Mouse (Mus musculus) c-Kit-negative CD71-positive TER-119-positive erythroid progenitor cells, embryonic 14.5 days (primary cell): Measurements from ENCODE around the gene Cdh16.
"Not testable (repeated sequence)": the region's sequence is repeated elsewhere in the genome, so short reads cannot be mapped to it uniquely, and the experiment has no call there.

Experiments used
- DNase-seq: peaks from one replicate; pipeline ENCODE4 v3.0.0-alpha.2; 2013; ENCODE audit warnings: low read depth, low spot score

Cdh16 gene

DNA sequence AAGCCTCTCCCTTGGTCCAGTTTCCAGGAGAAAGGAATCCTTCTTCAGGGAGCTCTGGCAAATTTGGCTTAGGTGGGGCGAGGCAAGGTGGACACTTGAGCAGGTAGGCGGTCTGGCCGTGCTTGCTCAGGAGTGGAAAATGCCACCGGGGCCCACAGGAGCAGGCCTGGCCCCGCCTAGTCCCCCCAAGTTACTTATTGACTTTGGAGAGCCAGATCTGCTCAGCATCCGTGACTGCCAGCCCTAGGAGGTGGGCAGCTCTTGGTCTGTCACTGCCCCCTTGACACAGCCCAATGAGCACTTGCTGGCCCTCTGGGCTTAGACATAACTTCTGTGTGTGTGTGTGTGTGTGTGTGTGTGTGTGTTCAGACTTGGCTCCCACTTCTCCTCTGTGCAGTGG is at the start of gene Cdh16:
Gene Cdh16 (minus strand): TSS at position 236 of the 400 bp plus-strand sequence.
- no peak for DNase-seq

DNA sequence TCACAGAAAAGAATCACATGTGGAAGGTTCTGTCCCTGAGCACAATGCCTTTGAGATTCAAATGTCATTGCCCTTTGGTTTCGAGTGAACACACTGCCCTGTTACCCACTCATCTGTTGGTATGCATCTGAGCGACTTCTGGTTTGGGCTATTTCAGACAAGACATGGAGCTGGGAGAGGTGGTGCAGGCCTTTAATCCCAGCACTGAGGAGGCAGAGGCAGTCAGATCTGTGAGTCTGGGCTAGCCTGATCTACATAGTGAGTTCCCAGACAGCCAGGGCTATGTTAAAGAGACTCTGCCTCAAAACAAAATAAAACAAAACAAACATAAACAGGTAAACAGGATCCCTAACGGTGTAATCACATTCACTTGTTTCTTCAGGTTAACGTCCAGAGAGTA is 31.4 kb upstream of the Cdh16 start:
- no peak for DNase-seq

DNA sequence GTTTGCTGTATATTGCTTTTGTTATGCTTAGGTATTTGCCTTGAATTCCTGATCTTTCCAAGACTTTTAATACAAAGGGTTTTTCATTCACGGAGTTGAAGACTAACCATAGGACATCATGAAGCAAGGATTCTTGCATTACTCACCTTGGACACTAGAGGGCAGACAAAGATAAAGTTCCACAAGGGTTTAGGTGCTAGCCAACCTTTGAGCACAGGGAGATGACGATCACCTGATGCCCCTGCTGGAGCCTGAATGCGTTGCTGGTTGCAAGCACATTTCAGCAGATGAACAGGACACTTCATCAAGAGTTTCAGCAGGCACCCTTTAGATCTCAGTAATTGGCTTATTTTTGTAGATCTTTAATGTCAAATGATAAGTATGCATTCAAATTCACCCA is 30.8 kb upstream of the Cdh16 start:
- DNase-seq: peak; percentile 56

DNA sequence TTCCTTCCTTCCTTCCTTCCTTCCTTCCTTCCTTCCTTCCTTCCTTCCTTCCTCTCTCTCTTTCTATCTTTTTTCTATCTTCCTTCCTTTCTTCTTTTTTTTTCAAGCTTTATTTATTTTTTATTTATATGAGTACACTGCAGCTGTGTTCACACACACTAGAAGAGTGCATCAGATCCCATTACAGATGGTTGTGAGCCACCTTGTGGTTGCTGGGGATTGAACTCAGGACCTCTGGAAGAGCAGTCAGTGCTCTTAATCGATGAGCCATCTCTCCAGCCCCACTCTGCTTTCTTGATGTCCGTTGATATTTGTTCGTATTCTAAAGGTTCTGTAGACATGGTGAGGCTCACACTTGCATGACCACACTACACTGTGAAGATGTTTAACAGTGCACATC is 20.0 kb upstream of the Cdh16 start:
- DNase-seq: not testable (repeated sequence)

DNA sequence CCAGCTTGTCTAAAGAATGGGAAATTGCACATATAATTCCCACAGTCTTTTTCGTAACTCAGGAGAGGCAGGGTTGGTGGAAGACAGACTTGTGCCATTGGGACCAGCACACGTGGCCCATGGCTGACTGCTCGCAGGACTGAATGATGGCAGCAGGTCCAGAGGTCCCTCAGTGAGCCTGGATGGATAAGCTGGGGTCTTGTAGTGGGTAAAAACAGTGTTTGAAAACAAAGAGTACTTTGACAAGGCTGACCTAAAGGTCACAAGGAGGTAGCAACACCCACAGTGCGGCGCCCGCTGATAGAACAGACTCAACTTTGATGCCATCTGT is 18.1 kb upstream of the Cdh16 start:
- no peak for DNase-seq

DNA sequence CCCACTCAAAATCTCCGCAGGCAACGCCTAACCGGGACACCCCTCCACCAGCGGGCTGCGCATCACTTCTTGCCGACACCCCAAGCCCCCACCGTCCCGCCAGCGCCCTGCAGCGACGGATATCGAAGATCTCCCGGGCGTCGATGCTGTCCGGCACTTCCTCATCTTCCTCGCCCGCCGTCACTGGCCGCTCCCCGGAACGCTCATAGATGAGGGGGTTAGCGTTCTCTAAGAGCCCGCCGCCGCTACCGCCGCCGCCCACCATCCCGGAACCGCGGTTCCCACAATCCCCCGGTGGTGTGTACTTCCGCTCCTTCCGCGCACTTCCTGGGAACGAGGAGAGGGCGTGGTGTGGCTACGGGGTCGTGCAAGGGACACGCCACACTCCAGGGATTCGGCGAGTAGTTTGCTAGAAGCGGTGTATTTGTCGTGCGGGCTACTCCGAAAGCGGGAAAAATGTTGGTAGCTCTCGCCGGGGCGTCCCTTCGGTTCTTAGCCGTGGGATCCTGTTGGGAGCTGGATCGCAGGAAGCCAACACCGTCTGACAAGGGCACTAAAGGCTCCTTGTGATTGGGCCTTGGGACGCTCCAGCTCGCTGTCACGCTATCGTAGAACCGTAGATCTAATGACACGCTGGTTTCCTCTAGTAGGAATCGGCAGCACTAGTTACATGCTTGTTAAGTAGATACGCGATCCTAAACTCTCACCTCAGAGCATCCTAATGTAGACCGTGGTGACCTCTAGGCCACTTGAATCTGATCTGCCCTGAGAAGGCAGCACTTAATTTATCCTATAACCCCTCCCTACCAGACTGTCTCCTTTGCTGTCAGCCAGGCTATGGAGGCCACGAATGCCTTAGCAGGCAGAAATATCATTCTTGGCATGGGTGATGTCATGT is 17.5 kb upstream of the Cdh16 start, which contains the start of gene Ciao2b:
Gene Ciao2b (minus strand): TSS at position 540 of the 898 bp plus-strand sequence.
- peak; percentile 65 for DNase-seq

DNA sequence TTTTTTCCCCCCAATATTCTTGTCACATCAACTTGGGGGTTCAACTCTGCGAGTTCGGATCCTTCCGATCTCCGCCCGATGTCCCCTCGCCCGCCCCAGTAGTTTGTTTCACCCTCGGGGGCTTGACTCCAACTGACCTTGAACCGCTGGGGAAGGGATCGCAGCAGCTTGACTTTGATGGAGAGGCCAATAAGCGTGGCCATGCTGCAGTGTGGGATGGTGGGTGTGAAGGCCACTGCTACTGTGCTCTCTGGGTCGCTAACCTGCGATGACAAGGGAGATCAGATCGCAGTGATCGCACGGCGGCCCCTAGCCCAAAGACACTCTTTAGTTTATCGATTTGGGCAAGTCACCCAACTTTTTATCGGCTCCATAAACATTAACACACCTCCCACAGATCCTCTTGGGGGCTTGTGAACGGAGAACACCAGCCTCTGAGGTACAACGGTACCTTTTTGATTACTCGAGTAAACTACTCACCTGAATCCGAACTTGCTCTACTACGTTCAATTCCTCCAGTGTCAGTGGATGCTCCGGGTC is 16.7 kb upstream of the Cdh16 start:
- no peak for DNase-seq

DNA sequence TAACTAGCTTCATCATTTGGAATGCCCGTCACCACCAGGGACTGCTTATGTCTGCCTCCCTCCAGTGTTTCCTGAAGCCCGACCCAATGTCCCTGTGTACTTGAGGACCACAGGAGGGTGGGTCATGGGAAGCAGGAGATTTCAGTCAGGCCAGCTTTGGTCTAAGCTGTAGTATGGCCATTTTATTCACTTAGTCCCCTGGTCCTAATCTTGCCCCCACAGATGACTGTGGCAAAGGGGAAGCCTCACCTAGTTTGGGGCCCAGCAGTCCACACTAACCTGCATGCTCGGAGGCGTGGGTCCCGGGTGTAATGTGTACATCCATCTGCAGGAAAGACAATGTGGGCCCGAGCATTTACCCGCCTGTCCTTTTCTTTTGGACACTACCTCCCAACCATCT is 16.0 kb upstream of the Cdh16 start:
- no peak for DNase-seq

DNA sequence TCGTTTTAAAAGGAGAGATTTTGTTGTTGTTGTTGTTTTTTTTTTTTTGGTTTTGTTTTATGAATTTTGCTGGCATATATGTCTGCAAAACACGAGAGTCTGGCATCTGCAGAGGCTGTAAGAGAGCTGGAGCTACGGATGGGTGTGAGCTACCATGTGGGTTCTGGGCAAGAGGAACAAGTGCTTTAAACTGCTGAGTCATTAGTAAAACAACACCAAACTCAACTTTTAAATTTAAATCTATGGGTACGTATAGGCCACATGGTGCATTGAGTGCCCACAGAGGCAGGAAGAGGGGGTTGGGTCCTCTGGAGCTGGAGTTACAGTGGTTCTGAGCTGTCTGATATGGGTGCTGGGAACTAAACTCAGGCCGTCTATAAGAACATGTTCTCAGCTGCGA is 13.8 kb upstream of the Cdh16 start:
- no peak for DNase-seq

DNA sequence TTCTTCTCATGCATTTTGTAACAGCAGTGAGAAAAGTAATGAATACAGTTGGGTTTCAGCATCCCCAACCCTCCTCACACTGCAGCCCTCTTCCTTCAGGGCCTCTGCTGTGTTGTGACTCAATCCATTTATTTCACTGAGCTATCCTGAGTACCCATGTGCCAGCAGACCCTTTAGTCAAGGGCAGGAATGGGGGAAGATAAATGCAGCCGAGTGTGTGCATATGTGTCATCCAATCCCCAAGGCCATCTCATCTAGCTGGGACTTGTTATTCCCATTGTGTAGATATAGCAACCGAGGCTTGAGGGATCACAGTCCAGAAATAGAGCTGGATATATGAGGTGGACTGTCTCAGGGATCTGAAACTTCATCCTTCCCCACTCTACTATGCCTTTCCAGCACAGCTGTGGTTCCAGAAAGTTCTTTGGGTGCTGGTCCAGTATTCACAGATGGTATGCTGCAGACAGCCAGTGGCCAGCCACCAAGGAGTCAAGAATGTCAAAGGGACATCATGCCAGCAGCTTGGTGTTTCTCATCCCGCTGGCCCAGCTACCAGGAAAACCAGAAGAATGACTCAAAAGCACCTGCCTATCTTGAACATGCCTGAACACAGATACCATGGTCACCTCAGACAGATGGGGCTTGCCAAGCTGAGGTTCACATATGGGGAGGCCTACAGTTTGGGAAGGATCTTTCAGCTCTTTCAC is 11.0 kb upstream of the Cdh16 start:
- no peak for DNase-seq

DNA sequence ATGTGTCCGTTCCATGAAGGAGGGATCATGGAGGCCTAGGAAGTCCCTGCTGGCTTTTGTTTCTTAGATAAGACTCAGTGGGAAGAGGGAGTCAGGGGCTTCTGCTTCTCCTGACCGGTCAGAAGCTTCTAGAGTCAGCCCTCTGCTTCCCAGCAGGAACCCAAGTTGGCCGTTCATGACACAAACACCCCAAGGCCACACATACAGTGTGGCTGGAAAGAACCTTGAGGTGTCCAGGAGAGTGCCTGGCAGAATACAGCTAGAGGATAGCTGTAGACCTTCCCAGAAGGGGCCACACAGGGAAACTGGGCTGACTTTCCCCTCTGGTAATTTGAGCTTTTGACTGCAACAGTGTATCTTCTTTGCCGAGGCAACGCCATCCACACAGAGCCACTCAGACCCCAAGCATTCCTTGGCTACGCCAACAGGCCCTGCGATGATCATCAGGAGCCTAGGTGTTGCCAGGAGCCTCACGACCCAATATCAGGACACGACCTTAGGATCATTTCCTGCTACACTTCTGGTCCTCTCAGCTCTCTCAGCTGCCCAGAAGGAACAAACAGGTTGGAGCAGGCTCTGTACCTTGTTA is 9.1 kb upstream of the Cdh16 start:
- no peak for DNase-seq

DNA sequence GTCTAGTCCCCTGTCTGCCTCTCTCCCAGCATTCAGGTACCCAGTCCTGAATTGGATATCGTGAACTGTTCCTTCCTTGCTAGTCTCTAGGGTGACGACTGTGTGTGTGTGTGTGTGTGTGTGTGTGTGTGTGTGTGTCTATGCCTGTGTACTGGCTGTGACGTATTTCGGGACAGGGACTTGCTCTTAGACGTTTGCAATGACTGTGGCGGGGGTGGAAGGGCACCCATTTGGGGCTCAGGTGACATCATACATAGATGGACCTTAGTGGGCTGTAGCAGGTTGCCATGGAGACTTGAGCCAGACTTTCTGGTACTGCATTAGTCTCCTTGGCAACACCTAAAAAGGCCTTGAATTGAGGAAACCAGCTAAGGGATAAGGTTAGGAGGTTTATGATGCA is 8.3 kb upstream of the Cdh16 start:
- no peak for DNase-seq

DNA sequence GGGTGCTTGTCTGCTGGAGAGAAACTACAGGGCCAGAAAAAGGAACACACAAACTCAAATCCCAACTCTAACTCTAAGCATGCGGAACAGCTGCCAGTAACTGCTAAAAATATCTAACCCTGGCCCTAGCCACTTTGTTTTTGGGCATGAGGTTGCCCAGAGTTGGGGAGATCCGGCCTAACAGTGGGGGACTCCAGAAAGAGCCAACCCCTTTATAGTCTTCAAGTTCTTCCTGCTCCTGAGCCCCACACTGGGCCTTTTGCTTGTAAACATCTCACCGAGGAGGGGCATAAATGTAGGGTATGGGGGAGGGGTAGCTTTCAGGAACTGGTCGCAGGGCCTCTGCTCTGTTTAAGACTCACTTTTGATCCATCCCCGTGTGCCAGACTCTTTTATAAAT is 7.8 kb upstream of the Cdh16 start:
- DNase-seq: no peak

DNA sequence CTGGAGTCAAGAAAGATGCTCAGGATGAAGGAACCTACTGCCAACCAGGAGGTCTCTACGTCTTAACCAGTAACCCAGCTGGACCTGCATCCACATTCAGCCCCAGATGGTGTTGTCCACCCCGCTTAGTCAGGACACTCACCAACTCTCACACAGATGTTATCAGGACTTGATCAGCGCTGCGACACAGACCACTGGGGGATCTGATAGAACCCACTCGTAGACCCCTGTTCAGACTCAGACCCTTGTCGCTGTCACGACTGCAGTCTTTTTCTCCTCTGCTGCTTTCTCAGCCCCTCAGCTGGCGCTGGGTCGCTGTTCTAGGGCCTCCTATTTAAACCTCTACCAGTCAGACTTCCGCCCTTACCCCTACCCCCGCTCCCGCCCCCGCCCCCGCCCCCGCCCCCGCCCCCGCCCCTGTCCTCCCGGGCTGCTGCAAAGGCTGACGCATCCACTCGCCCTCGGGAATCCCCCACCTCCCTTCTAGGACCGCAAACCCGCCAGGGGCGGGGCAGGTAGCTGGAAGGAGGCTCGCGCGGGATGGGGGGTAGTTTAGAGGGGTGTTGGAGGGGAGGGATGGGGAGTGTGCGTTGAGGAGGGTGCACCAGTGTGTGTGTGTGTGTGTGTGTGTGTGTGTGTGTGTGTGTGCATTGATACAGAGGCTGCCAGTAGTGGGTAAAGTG is 6.9 kb upstream of the Cdh16 start, which contains the start of gene Rrad:
Gene Rrad (minus strand): TSS at position 347 of the 683 bp plus-strand sequence.
- no peak for DNase-seq

DNA sequence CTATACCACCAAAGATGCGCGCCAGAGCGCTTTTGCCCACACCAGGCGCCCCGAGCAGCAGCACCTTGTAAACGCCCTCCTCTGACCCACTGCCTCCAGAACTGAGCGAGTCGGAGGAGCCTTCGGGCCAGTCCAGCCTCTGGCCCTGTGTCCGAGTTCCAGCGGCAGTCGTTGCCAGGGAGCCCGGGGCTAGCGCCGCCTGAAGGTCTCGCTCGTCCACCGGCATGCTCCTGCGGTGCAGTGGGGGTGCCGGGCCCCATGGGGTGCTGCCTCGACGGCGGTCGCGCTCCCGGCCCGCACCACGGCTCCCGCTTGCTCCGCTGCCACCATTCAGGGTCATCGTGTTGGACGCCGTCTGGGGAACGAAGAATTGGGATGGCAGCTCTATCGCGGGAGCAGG is 6.4 kb upstream of the Cdh16 start:
- no peak for DNase-seq

DNA sequence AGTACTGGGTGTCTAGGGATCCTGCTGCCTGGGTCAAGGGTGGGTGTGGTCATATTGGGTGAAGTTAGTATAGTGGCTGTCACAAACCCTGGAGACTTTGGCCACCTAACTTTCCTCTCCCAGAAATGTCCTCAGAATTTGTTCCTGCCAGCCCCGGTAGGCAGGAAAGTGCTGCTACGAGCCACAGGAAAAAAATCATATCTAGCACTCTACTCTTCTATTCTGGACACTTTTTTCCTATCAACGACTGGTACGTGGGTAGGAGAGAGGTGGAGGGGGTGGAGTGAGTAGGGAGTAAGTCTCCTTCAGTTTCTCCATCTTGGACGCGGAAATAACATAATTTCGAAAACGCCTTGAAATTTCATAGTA is 5.9 kb upstream of the Cdh16 start:
- DNase-seq: no peak

DNA sequence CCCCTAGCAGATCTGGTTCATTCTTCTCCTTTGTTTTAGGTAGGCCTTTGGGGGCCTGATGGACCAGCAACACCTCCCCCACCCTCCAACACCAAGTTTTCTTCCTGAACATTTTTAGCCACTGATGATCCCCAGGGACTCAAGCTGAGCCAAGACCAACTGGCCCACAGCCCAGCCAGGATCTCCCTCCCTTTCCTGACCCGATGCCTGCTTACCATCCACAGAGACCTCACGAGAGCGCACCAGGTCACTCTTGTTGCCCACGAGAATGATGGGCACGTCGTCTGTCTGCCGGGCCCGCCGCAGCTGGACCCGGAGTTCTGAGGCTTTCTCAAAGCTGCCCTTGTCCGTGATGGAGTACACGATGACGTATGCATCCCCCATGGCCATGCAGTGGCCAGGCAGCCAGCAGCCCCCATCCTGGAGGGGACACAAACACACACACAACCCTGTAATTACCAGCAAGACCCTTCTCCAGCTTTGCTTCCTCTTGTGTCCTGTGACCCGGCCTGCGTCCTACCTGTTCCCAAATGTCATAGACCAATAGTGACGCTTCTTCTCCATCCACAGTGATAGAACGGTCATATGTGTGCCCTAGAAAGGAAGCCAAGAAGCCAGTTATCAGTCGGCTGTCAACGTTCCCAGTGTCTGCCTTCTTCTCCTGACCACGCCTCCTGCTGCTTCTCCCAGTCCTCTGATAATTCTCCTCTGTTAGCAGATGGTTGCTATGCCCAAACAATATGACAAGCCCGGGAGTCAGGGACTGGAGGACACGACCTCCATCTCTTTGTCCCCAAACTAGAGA is 5.3 kb upstream of the Cdh16 start:
- DNase-seq: no peak

DNA sequence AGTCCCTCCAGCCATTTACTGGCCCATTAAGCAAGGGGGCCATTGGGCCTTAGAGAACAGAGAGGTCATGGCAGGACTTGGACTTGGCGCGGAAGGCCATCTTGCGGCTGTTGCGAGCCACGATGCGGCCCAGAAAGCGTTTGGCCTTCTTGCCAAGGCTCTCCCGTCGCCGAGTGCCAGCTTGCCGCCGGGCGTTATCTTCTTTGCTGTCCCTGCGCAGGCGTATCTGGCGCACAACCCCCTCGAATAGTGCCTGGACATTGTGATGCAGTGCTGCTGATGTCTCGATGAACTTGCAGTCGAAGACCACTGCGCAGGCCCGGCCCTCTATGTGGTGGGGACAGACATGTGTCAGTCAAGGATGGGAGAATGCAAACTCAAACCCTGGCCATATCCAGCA is 4.2 kb upstream of the Cdh16 start:
- DNase-seq: no peak

DNA sequence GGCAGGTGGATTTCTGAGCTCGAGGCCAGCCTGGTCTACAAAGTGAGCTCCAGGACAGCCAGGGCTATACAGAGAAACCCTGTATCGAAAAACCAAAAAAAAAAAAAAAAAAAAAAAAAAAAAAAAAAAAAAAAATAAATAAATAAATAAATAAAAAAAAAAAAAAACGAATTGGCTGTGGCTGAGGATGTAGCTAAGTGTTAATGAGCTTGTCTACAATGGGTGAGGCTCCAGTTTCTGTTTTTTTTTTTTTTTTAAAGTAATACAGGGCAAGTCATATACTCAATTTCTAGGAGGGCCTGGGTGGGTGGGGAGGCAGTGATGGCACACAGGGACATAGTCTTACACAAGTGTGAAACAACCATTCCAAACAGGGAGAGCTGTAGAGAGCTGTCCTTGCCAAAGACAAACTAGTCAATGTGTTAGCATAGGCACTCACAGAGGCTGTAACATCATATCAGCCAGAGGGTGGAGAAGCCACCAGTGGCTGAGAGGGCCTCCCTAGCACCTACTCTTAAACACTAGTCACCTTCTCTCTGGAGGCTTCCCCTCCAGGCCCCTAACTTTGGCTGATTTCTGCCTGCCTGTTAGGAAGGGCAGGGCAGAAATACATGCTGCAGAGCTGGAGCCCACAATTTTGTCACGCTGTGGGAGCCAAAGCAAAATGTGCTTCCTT is 3.0 kb upstream of the Cdh16 start:
- no peak for DNase-seq

DNA sequence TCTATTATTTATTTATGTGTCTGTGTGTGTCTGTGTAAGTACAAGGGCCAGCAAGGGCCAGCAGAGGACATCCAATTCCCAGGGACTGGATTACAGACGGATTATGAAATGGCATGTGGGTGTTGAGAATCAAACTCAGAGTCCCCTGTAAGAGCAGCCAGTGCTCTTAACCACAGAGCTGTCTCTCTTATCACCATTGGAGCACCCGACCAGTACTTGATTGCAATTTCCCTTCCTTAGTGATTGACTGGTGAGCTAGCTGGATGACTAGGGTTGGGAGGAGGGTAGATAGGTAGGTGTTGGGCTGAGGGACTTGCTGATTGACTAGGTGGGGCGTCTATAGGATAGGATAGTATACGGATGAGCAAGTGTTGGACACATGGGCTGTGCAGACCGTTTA is 3.4 kb downstream of the Cdh16 start:
- no peak for DNase-seq
